Mouse (Mus musculus) urinary bladder, postnatal 0 days (tissue): Measurements from ENCODE around the gene Acer2. TPM values are rescaled to one million over a fixed set of nuclear protein-coding genes. Genes with fewer than 3 reads are reported as not detected.

ENCODE experiments used
- polyA plus RNA-seq: library from polyadenylated mRNA; unstranded; fragments of >200 nt; fragmentation: Nextera tagmentation; extraction: Ambion mirVana; gene quantifications from 2 replicates; pipeline ENCODE4 v1.2.1, GENCODE M21; 2015

Acer2 gene
- 289 and 346 TPM in 2 replicates for polyA plus RNA-seq

GRCm38 (mm10) chr4:86874146-86874847 is at the start of gene Acer2:
Gene Acer2, plus strand, starts transcription at chr4:86874396.

GRCm38 (mm10) chr4:86857113-86858069 is 16.8 kb upstream of the Acer2 start, which contains the start of gene Rps6:
Gene Rps6, minus strand, starts transcription at chr4:86857412.

Other genes with a start within 250 kb of the Acer2 start
- 49.1 and 106 TPM in 2 replicates for gene Plin2, start 204.3 kb upstream of the Acer2 start, polyA plus RNA-seq
- 3.6 and 3.7 TPM in 2 replicates for gene Dennd4c, start 125.8 kb upstream of the Acer2 start, polyA plus RNA-seq
- 575 and 605 TPM in 2 replicates for gene Rps6, start 17.0 kb upstream of the Acer2 start, polyA plus RNA-seq